Mouse (Mus musculus) embryonic facial prominence, embryonic 14.5 days (tissue): ENCODE results near the gene Fbln2. TPM values are rescaled to one million over a fixed set of nuclear protein-coding genes. Genes with fewer than 3 reads are reported as not detected.

Experiments
- ATAC-seq: fragments of 200-750 bp; cut with Nextera tagmentation; 2 replicates; pipeline ENCODE4 v1.8.0; 2017; ENCODE audit warnings: low read depth, moderate number of reproducible peaks, moderate TSS enrichment
- DNase-seq: peaks from one replicate; pipeline ENCODE4 v3.0.0-alpha.2; 2015; ENCODE audit warnings: low spot score
- H3K27ac ChIP-seq: fragments of 300-500 bp; sonication (generic); replicated peaks from 2 replicates; pipeline ENCODE4 v1.5.1; 2014; ENCODE audit warnings: low read depth, mild to moderate bottlenecking, low read length, moderate library complexity
- H3K27me3 ChIP-seq: fragments of 300-500 bp; sonication (generic); replicated peaks from 2 replicates; pipeline ENCODE4 v1.6.1; 2014; ENCODE audit warnings: low read length; ENCODE audit not compliant: control insufficient read depth, insufficient read depth
- H3K36me3 ChIP-seq: fragments of 300-500 bp; sonication (generic); 2 replicates; pipeline ENCODE4 v1.6.1; 2014; ENCODE audit warnings: low read length, mixed read lengths; ENCODE audit not compliant: control insufficient read depth, insufficient read depth
- H3K4me1 ChIP-seq: fragments of 300-500 bp; sonication (generic); 2 replicates; pipeline ENCODE4 v1.6.1; 2014; ENCODE audit warnings: antibody characterized with exemption, low read length; ENCODE audit not compliant: control insufficient read depth, insufficient read depth
- H3K4me2 ChIP-seq: fragments of 300-500 bp; sonication (generic); 2 replicates; pipeline ENCODE4 v1.6.1; 2014; ENCODE audit warnings: low read depth, mild to moderate bottlenecking, low read length, moderate library complexity, mixed read lengths
- H3K4me3 ChIP-seq: fragments of 300-500 bp; sonication (generic); 2 replicates; pipeline ENCODE4 v1.5.1; 2014; ENCODE audit warnings: low read depth, mild to moderate bottlenecking, low read length
- H3K9ac ChIP-seq: fragments of 300-500 bp; sonication (generic); 2 replicates; pipeline ENCODE4 v1.6.1; 2014; ENCODE audit warnings: low read depth, mild to moderate bottlenecking, low read length, moderate library complexity, mixed read lengths
- H3K9me3 ChIP-seq: fragments of 300-500 bp; sonication (generic); 2 replicates; pipeline ENCODE4 v1.6.1; 2016; ENCODE audit warnings: low read length; ENCODE audit not compliant: control insufficient read depth
- WGBS: fragments of 180-500 bp; shearing (Covaris S2); extraction: QIAGEN DNeasy Blood & Tissue Kit; methylation state at CpG from one replicate; pipeline ENCODE4 v1.1.7; 2014; 5-methylcytosine and 5-hydroxymethylcytosine counted together
- polyA plus RNA-seq: library from polyadenylated mRNA; unstranded; fragments of >200 nt; fragmentation: Nextera tagmentation; extraction: Ambion mirVana; gene quantifications from 2 replicates; pipeline ENCODE4 v1.2.1, GENCODE M21; 2014

The Fbln2 gene
- polyA plus RNA-seq, 1 experiment from 2014 or later = 202 TPM

GRCm38 (mm10) chr6:91213287-91214218, 1.3 kb downstream of the Fbln2 start:
- peak overlapping the region; percentile 74 for H3K27ac ChIP-seq
- peak overlapping the region; percentile 75 for H3K9ac ChIP-seq
- DNase-seq = peak; percentile 32
- 39% methylated on average over 21 of the region's 21 CpGs for WGBS
- H3K4me3 ChIP-seq = peak overlapping the region; percentile 61
- peak overlapping the region; percentile 81 for H3K4me2 ChIP-seq
- ATAC-seq = peak; percentile 4; the same call in 1 of the 2 replicates
- H3K36me3 ChIP-seq = no peaks in the 10 kb centered on the region
- no peaks in the 10 kb centered on the region for H3K27me3 ChIP-seq
- no peaks in the 10 kb centered on the region for H3K9me3 ChIP-seq
- peaks cover 54% of the 10 kb centered on the region for H3K4me1 ChIP-seq

- H3K4me3 ChIP-seq = peak overlapping the region; percentile 61; the same call in 1 of the 2 replicates
- DNase-seq (no peak), ATAC-seq (no peak)
- no peak overlapping the region for H3K27ac ChIP-seq
- 50% methylated on average over 1 of the region's 1 CpGs for WGBS
- no peaks in the 10 kb centered on the region for H3K9me3 ChIP-seq
- no peaks in the 10 kb centered on the region for H3K36me3 ChIP-seq
- peaks cover 55% of the 10 kb centered on the region for H3K4me1 ChIP-seq
- no peaks in the 10 kb centered on the region for H3K27me3 ChIP-seq
- no peak overlapping the region for H3K9ac ChIP-seq
- H3K4me2 ChIP-seq = peak overlapping the region; percentile 81
These were observed 3.2 kb downstream of the Fbln2 start for GRCm38 (mm10) chr6:91215454-91215853.

DNA sequence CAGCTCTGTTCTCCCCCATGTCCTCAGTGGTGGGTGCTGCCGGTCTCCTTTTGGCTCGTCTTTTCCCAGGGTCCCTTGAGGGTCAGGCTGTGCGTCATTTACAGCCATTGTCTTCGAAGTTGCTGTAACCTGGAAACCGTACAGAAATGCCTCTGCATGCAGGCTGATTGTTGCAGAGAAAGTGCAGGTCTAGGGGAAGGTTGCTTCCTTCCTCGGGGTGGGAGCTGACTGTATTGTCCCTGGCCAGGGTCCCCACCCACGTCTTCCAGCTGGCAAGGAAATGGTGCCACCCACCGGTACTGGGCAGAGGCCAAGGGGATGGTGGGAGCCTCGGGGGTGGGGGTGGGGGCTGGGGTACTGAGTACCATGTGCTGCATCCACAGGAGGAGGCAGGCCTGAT, 6.2 kb downstream of the Fbln2 start:
- Histone ChIP-seq H3K27me3 (no peaks in the 10 kb centered on the region), H3K9me3 (no peaks in the 10 kb centered on the region), H3K4me2 (no peak overlapping the region), H3K9ac (no peak overlapping the region), H3K27ac (no peak overlapping the region), H3K4me1 (peaks cover 56% of the 10 kb centered on the region), H3K36me3 (no peaks in the 10 kb centered on the region), H3K4me3 (no peak overlapping the region)
- ATAC-seq (no peak), DNase-seq (no peak)
- WGBS = 64% methylated on average over 6 of the region's 9 CpGs

- H3K27ac ChIP-seq = no peak overlapping the region
- H3K27me3 ChIP-seq = no peaks in the 10 kb centered on the region
- no peaks in the 10 kb centered on the region for H3K9me3 ChIP-seq
- no peak overlapping the region for H3K4me3 ChIP-seq
- ATAC-seq (no peak), DNase-seq (no peak)
- H3K9ac ChIP-seq = no peak overlapping the region
- WGBS = 82% methylated on average over 3 of the region's 3 CpGs
- peaks cover 56% of the 10 kb centered on the region for H3K4me1 ChIP-seq
- no peaks in the 10 kb centered on the region for H3K36me3 ChIP-seq
- no peak overlapping the region for H3K4me2 ChIP-seq
These were observed 6.6 kb downstream of the Fbln2 start for GRCm38 (mm10) chr6:91218871-91219270.

- Histone ChIP-seq H3K9ac (no peak overlapping the region), H3K4me1 (peaks cover 47% of the 10 kb centered on the region), H3K36me3 (no peaks in the 10 kb centered on the region), H3K27ac (peak overlapping the region; percentile 61), H3K4me3 (no peak overlapping the region), H3K9me3 (no peaks in the 10 kb centered on the region), H3K4me2 (no peak overlapping the region), H3K27me3 (no peaks in the 10 kb centered on the region)
- DNase-seq (no peak), ATAC-seq (no peak)
These were observed 7.8 kb downstream of the Fbln2 start for GRCm38 (mm10) chr6:91220062-91220461.

DNA sequence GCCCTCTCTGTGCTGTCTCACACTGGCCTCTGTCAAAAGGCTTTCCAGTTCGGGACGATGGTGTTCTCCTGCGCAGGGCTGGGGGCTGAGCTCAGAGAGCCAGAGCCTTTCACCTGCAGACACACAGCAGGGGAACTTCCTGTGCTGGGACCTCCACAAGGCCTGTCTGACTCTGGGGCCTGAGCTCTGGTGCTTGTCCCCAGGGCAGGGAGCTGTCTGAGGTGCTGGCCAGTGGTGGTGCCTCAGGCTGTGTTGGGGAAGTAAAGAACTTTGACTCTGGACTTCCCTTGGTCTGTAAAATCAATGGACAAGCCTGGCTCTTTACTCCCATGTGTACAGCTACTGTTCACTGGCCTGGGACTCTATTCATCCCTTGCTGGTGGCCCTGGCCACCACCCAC, 8.8 kb downstream of the Fbln2 start:
- WGBS = 5% methylated on average over 3 of the region's 3 CpGs
- no peak for ATAC-seq
- no peak overlapping the region for H3K4me3 ChIP-seq

DNA sequence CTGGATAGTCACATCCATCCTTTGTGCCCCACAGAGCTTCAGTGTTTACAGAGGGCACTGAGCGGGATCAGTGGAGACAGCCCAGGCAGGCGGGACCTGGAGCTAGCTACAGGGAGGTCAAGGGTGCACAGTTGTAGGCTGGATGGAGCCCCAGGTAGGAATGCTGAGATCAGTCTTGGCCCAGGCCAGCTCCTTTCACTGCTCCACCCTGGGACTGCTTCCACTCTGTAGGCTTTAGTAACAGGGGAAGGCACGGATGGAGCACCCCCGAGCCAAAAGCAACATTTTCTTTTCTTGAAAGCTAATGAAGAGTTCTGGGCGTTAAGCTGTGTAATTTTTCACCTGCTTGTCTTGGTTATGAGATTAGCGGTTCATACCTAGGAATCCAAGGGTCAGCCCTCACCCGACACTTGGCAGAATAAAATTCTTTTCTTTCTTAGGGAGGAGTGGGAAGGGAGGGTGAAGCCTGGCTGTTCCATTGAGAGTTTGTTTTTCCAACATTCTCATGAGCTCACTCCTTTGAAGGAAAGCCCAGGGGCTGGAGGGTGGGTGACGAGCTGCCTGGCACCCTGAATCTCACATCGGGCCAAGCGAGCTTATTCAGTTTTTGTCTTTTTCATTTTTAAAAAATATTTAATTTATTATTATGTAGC, 10.6 kb downstream of the Fbln2 start:
- ATAC-seq (no peak), DNase-seq (no peak)
- Histone ChIP-seq H3K27me3 (no peaks in the 10 kb centered on the region), H3K4me2 (no peak overlapping the region), H3K4me3 (no peak overlapping the region), H3K4me1 (peaks cover 26% of the 10 kb centered on the region), H3K9ac (no peak overlapping the region), H3K36me3 (peaks cover 6% of the 10 kb centered on the region; the same call in 1 of the 2 replicates), H3K9me3 (no peaks in the 10 kb centered on the region), H3K27ac (no peak overlapping the region)
- 72% methylated on average over 10 of the region's 10 CpGs for WGBS

More for the DNA sequence above, 8.8 kb downstream of the Fbln2 start:
- DNase-seq = peak; percentile 45
- no peaks in the 10 kb centered on the region for H3K27me3 ChIP-seq
- H3K4me1 ChIP-seq = peaks cover 36% of the 10 kb centered on the region
- H3K27ac ChIP-seq = peak overlapping the region; percentile 61; the same call in 1 of the 2 replicates
- no peaks in the 10 kb centered on the region for H3K36me3 ChIP-seq
- no peak overlapping the region for H3K4me2 ChIP-seq
- H3K9me3 ChIP-seq = no peaks in the 10 kb centered on the region
- H3K9ac ChIP-seq = no peak overlapping the region

- H3K4me1 ChIP-seq = peaks cover 21% of the 10 kb centered on the region
These were observed 12.7 kb downstream of the Fbln2 start for GRCm38 (mm10) chr6:91224939-91225338.

More at GRCm38 (mm10) chr6:91224939-91225338, 12.7 kb downstream of the Fbln2 start:
- ATAC-seq = no peak
- no peak for DNase-seq
- WGBS = 75% methylated on average over 6 of the region's 6 CpGs
- Histone ChIP-seq H3K4me2 (no peak overlapping the region), H3K9ac (no peak overlapping the region), H3K36me3 (peaks cover 9% of the 10 kb centered on the region; the same call in 1 of the 2 replicates), H3K9me3 (no peaks in the 10 kb centered on the region), H3K4me3 (no peak overlapping the region), H3K27ac (no peak overlapping the region), H3K27me3 (no peaks in the 10 kb centered on the region)
